Mouse (Mus musculus): ENCODE data around the gene Ophn1.

Gene Ophn1

DNA sequence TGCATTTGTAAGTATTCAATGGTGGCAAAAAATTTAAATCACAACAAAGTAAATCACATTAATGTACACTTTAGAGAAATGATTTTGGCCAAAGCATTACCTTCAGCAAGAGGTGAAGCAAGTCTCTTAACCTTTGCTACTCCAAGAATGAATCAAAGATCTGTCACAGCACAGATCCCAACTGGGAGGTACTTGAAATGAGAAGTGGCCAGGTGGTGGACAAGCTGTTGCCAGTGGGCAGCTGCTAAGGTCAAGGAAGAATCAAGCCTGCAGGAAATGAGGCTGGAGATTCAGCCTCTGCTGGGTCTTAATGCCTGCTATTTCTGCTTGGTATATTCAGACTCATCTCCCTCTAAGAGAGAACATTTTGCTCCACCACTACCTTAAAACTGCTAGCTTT lies 87.0 kb downstream of the Ophn1 start:
- DNase-seq (ENCODE audit: low spot score), result no peak

DNA sequence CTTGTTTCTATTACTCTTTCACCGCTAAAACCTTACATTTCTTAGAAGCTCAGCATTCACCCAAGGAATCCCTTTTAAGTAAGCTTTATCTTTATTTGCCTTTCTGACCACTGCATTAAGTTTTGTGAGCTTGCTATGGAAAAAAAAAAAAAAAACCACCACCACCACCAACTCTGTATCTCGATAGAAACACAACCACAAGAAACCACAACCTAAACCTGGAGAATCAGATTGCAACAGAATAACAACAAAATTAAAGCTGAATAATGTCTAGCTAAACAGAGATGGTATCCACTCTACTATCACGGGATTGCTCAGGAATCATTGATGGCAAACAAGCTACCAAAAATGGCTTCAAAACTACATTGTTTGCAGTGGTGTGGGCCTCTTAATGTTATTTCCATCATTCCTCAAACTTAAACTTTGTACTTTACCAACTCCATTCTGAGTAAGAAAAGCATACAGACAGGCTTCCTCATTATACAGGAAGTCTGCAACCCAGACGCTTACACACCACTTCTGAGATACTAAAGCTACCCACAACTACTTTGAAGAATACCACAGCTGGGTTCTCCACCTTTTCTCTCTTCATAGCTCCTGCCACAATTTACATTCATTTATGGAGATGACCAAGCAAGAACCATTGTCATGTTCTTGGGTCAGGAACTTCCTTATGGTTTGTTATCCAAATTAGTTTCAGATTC lies 116.4 kb downstream of the Ophn1 start:
- no peak for DNase-seq (ENCODE audit: low spot score)

DNA sequence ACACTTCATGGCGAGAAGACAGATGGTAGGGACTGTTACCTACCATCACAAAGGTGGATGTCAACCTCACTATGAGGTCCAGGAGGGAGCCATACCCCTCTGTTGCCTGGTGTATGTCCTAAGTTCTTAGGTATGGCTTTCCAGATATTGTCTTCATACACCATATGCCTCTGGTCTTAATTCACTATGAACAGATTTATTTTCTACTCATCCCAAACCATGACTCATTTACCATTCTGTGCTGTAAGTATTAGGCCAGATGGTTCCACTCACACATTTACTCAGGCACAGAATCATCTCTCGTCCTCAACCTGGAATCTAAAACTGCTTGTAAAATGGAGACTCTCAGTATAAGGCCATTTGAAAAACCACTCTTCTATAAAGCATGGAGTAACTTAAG lies 135.7 kb downstream of the Ophn1 start:
- DNase-seq (ENCODE audit: low spot score), result peak; percentile 40

DNA sequence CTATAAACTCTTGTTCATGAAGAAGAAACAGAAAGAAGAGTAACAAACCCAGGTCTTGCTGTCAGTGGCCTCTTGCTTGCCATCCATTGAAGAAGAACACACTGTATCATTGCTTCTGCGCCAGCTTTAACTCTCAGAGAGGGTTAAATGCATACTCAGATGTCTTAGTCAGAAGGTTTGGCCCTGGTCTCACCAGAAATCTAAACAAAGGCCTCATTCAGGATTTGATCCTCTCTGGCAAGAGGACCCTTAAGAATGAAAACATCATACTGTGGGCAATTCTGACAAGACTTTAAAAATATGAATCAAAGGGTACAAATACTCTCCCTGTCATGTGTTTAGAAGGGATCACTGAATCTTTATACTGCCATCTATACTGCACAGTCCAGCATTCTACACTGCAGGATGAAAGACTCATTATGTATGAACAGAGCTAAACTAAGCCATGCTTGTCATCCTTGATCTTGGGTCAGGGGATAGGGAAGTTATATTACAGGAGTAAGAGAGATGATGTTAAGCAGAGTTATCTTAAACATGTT lies 139.5 kb downstream of the Ophn1 start:
- DNase-seq (ENCODE audit: low spot score), result no peak

DNA sequence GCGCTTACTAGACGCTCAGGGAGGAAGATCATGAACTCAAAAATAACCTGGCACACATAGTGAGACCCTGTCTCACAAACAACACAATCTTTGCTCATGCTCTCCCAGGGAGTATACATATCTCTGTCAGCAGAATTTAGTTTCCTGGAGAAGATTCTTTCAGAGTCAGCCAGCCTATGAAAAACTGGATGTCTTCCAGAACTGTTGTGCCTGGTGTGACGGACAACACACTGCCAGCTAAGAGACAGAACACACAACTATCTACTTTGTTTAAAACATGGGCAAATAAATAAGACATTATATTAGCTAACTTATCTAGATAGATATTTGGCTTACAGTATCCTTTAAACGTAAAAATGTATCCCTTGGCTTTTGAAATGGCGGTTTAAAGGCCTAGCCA lies 154.1 kb downstream of the Ophn1 start:
- no peak for DNase-seq (ENCODE audit: low spot score)

GRCm38 (mm10) chrX:98722991-98723390 lies 167.8 kb downstream of the Ophn1 start:
- DNase-seq (ENCODE audit: low spot score), result no peak

GRCm38 (mm10) chrX:98707766-98708165 lies 183.1 kb downstream of the Ophn1 start:
- no peak for DNase-seq (ENCODE audit: low spot score)

DNA sequence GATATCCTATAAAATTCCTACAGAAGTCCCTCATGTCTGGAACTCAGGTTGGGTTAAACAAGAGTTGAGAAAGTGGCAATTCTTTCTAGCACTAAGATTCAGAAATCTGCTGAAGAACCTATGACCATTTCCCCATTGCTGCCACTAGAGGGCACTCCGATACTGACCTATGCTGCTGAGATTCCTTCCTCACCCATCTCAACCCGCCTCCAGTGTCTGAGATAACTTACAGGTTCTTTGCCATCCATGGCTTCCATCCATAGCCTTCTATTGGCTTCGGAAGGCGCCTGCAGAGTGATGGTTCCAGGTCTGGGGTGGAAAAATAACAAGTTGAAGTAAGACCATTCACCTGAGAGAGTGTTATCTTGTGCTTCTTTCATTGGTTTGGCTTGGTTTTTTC lies 189.2 kb downstream of the Ophn1 start:
- DNase-seq (ENCODE audit: low spot score), result peak; percentile 38

DNA sequence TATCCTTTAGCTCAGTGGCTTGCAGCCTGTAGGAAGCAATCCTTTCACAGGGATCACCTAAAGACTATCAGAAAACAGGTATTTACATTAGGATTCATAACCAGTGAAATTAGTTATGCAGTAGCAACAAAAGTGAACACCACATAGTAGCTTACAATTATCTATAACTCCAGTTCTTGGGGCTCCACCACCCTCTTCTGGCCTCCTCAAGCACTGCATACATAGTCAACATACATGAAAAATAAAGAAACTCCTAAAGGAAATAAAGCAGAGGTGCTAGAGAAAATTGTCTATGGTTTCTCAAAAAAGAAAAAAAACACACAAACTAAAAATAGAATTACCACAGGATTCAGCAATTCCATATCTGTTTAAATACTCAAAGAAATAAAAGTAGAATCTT lies 208.2 kb downstream of the Ophn1 start:
- DNase-seq (ENCODE audit: low spot score), result no peak

DNA sequence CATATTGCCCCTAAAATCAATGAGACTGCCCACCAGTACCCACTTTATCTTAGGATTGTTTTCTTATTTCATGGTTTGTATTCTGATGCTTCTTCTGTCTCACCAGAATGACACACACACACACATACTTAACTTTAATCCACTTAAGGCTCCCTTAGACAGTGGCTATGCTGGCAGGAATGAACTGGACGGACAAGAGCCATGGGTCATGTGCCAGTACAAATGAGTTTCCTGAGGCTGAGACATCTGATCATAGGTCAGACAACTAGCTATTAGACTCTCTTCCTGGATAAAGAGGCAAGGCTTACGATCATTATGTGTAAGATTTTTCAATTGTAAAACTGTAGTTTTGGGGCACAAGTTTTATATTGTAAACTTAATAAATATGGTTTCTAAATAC lies 209.5 kb downstream of the Ophn1 start:
- no peak for DNase-seq (ENCODE audit: low spot score)

DNA sequence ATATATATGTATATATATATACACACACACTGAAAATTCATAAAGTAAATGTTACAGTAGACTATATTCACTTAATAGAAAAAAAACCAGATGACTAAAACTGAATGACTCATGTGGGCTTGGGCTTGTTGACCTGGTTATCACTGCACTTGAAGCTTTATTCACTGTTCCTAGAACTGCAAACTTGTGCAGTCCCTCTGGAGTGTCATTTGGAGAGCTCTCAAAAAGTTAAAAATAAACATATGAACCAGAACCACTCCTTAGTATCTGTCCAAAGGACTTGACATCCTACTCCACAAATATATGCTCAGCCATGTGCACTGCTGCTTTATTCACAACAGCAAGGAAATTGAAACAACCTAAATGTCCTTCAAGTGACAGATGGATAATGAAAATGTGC lies 219.8 kb downstream of the Ophn1 start:
- DNase-seq (ENCODE audit: low spot score), result no peak

- no peak for DNase-seq (ENCODE audit: low spot score)
Measured at GRCm38 (mm10) chrX:98651431-98651830, 239.4 kb downstream of the Ophn1 start.

- no peak for DNase-seq (ENCODE audit: low spot score)
Measured at GRCm38 (mm10) chrX:98628666-98629404, 262.0 kb downstream of the Ophn1 start.

DNA sequence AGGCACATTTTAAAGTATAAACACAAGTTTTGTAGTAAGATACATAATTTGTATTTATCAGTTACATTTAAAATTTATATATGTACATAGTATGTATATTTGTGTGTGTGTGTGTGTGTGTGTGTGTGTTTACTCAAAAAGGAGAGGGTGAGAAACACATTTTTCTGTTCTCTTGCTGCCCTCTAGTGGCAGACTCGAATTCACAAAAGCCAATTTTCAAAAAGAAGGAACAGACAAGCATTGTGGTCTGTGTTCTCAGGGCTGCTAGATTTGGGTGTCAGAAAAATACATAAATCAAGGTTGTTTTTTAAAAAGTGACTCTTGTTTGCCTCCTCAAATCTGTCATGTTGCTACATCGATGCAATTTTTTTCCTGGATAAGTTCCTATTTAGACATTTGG lies 272.0 kb downstream of the Ophn1 start:
- DNase-seq (ENCODE audit: low spot score), result no peak

DNA sequence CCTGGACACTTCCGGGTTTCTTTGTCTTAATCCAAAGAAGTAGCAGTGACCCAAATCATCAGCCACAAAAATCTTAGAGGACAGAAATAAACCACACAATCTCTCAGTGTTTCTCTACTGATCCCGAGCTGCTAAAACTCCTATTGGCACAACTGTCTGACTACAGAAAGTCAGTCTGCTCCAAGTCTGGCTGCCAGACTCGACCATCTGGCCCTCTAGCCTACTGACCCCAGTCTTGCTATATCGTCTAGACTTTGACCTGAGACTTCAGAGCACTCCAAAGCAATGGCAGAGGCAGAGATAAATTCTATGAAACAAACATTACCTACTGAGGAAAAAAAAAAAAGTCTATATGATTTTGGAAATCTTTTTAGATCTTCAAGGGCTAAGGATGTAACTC lies 273.4 kb downstream of the Ophn1 start:
- DNase-seq (ENCODE audit: low spot score), result no peak

DNA sequence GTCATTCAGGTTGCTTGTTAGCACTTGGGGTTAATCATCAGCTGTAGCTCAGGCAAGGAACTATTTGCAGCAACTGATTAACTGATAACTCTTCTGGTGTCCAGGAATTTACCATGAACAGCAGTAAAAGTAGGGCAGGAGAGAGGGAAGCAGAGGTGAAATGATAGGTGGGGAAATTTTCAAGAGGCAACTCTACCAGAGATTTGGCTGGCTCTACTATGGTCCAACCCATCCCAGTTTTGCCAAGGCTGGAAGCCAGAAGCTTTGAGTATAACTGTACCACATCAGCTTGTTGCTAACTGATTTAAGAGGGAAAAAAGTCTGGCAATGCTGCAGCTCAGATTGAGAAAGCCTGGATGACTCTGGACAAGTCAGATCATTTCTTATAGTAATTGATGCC lies 316.6 kb downstream of the Ophn1 start:
- no peak for DNase-seq (ENCODE audit: low spot score)

DNA sequence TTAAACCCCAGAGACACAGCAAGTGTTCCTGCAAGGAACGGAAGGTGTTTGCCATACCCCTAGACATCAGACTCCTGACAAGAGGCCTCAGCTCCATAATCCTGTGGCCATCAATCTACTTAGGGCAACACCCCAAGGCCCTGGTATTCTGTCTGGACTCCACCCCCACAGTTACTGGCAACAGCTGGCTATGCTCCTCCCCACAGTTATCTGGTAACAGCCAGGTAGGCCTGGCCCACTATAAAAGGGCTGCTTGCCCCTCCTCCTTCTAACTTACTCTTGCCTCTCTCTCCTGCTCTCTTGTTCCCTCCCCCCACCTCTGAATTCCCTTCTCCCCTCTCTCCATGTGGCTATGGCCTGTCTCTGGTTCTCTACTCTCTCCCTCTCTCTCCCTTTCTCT lies 344.4 kb downstream of the Ophn1 start:
- DNase-seq (ENCODE audit: low spot score), result no peak

DNA sequence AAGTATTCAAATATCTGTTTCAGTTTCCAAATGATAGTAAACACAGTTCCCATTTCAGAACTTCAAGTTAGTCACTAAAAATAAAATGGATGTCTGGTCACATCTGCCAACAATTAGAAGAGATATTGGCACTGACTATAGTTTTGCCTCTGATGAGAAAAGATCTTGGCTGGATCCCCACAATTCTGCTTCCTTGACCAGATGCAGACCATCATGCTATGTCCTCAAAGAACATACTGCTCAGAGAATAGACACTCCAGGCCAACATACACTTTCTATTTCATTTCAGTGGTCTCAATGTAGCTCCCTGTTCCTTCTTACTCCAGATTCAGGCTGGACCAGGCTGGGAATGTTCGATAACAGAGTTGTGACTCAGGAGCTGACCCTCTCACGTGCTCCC lies 375.5 kb downstream of the Ophn1 start:
- no peak for DNase-seq (ENCODE audit: low spot score)

DNA sequence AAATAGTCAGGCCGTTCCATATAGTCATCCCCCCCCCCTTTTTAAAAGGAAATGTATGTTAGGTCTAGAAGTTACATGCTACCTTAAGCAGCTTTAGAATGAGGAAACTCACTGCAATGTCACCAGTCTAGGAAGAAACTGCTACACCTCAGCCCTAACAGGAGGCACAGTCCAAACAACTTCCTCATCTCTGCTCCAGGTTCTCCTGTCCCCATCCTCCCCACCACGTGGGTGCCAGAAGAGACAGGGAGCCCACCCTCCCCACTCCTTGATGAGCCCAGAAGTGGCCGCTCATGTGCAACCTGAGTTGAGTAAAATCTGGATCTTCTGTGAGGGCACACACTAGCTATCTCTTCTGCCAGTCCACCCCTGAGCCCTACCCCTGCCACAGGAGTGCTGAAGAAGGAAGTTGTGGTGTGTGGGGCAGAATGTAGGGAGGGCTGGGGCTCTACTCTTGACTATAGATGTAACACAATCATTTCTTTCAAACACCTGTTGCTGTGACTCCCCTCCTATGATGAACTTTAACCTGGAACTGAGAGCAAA lies 376.4 kb downstream of the Ophn1 start:
- DNase-seq (ENCODE audit: low spot score), result no peak
